Mouse (Mus musculus) intestine, embryonic 14.5 days (tissue): ENCODE measurements around the gene Plppr5. TPM values are rescaled to one million over a fixed set of nuclear protein-coding genes. Genes with fewer than 3 reads are reported as not detected.

Source experiments
- ATAC-seq: fragments of 200-750 bp; cut with Nextera tagmentation; replicated peaks from 2 replicates; pipeline ENCODE4 v1.8.0; 2017; ENCODE audit warnings: low read depth, moderate number of reproducible peaks, moderate TSS enrichment, moderate library complexity; ENCODE audit not compliant: low FRiP score, low TSS enrichment
- DNase-seq: peaks from one replicate; pipeline ENCODE4 v3.0.0-alpha.2; 2018; ENCODE audit warnings: low spot score
- H3K27ac ChIP-seq: fragments of 300-500 bp; sonication (generic); 2 replicates; pipeline ENCODE4 v1.5.1; 2014; ENCODE audit warnings: low read depth, mild to moderate bottlenecking, control low read depth
- H3K27me3 ChIP-seq: fragments of 300-500 bp; sonication (generic); replicated peaks from 2 replicates; pipeline ENCODE4 v1.6.1; 2014; ENCODE audit warnings: low read length, control low read depth; ENCODE audit not compliant: control insufficient read depth, insufficient read depth
- H3K36me3 ChIP-seq: fragments of 300-500 bp; sonication (generic); 2 replicates; pipeline ENCODE4 v1.6.1; 2014; ENCODE audit warnings: low read length, control low read depth; ENCODE audit not compliant: control insufficient read depth, insufficient read depth
- H3K4me1 ChIP-seq: fragments of 300-500 bp; sonication (generic); replicated peaks from 2 replicates; pipeline ENCODE4 v1.6.1; 2014; ENCODE audit warnings: low read length, control low read depth, mixed read lengths; ENCODE audit not compliant: control insufficient read depth, insufficient read depth
- H3K4me2 ChIP-seq: fragments of 300-500 bp; sonication (generic); 2 replicates; pipeline ENCODE4 v1.6.1; 2014; ENCODE audit warnings: low read length
- H3K4me3 ChIP-seq: fragments of 300-500 bp; sonication (generic); 2 replicates; pipeline ENCODE4 v1.5.1; 2014; ENCODE audit warnings: low read depth, low read length, control low read depth, mixed read lengths
- H3K9ac ChIP-seq: fragments of 300-500 bp; sonication (generic); 2 replicates; pipeline ENCODE4 v1.6.1; 2014; ENCODE audit warnings: mild to moderate bottlenecking, low read length
- H3K9me3 ChIP-seq: fragments of 300-500 bp; sonication (generic); 2 replicates; pipeline ENCODE4 v1.6.1; 2016; ENCODE audit warnings: low read length, control low read depth; ENCODE audit not compliant: control insufficient read depth
- WGBS: fragments of 180-500 bp; shearing (Covaris S2); extraction: QIAGEN DNeasy Blood & Tissue Kit; methylation state at CpG from one replicate; pipeline ENCODE4 v1.1.7; 2014; 5-methylcytosine and 5-hydroxymethylcytosine counted together
- polyA plus RNA-seq: library from polyadenylated mRNA; unstranded; fragments of >200 nt; fragmentation: Nextera tagmentation; extraction: Ambion mirVana; gene quantifications from 2 replicates; pipeline ENCODE4 v1.2.1, GENCODE M21; 2014

Gene Plppr5
- polyA plus RNA-seq, 1 experiment from 2014 or later = 1.3 TPM

GRCm38 (mm10) chr3:117679189-117679588 is 104.6 kb downstream of the Plppr5 start:
- WGBS = 91% methylated on average over 6 of the region's 6 CpGs
- H3K4me3 ChIP-seq = no peak overlapping the region

GRCm38 (mm10) chr3:117684640-117685039 is 110.0 kb downstream of the Plppr5 start:
- Histone ChIP-seq H3K9me3 (no peaks in the 10 kb centered on the region), H3K4me1 (no peaks in the 10 kb centered on the region), H3K36me3 (no peaks in the 10 kb centered on the region), H3K9ac (no peak overlapping the region), H3K4me2 (no peak overlapping the region), H3K27ac (no peak overlapping the region), H3K27me3 (no peaks in the 10 kb centered on the region), H3K4me3 (no peak overlapping the region)
- WGBS = 82% methylated on average over 6 of the region's 6 CpGs
- DNase-seq (no peak), ATAC-seq (no peak)

More at GRCm38 (mm10) chr3:117679189-117679588, 104.6 kb downstream of the Plppr5 start:
- no peaks in the 10 kb centered on the region for H3K36me3 ChIP-seq
- no peak overlapping the region for H3K9ac ChIP-seq
- no peak for ATAC-seq
- no peak overlapping the region for H3K4me2 ChIP-seq
- no peaks in the 10 kb centered on the region for H3K27me3 ChIP-seq
- no peaks in the 10 kb centered on the region for H3K9me3 ChIP-seq
- DNase-seq = no peak
- no peak overlapping the region for H3K27ac ChIP-seq
- no peaks in the 10 kb centered on the region for H3K4me1 ChIP-seq

GRCm38 (mm10) chr3:117686036-117686435 is 111.4 kb downstream of the Plppr5 start:
- H3K9me3 ChIP-seq = no peaks in the 10 kb centered on the region
- 87% methylated on average over 3 of the region's 3 CpGs for WGBS

GRCm38 (mm10) chr3:117686648-117687047 is 112.0 kb downstream of the Plppr5 start:
- Histone ChIP-seq H3K4me2 (no peak overlapping the region), H3K36me3 (no peaks in the 10 kb centered on the region), H3K4me1 (no peaks in the 10 kb centered on the region), H3K27ac (no peak overlapping the region), H3K4me3 (no peak overlapping the region), H3K27me3 (no peaks in the 10 kb centered on the region), H3K9ac (no peak overlapping the region), H3K9me3 (no peaks in the 10 kb centered on the region)
- 83% methylated on average over 7 of the region's 7 CpGs for WGBS
- no peak for DNase-seq
- ATAC-seq = no peak

More at GRCm38 (mm10) chr3:117686036-117686435, 111.4 kb downstream of the Plppr5 start:
- Histone ChIP-seq H3K4me2 (no peak overlapping the region), H3K27me3 (no peaks in the 10 kb centered on the region), H3K9ac (no peak overlapping the region), H3K27ac (no peak overlapping the region), H3K4me1 (no peaks in the 10 kb centered on the region), H3K36me3 (no peaks in the 10 kb centered on the region), H3K4me3 (no peak overlapping the region)
- no peak for ATAC-seq
- DNase-seq = no peak

GRCm38 (mm10) chr3:117694736-117695135 is 120.1 kb downstream of the Plppr5 start:
- no peak overlapping the region for H3K4me3 ChIP-seq
- no peaks in the 10 kb centered on the region for H3K4me1 ChIP-seq
- no peaks in the 10 kb centered on the region for H3K36me3 ChIP-seq
- ATAC-seq (no peak), DNase-seq (no peak)
- no peak overlapping the region for H3K27ac ChIP-seq
- no peaks in the 10 kb centered on the region for H3K9me3 ChIP-seq
- WGBS = 50% methylated on average over 1 of the region's 1 CpGs
- no peak overlapping the region for H3K9ac ChIP-seq
- H3K4me2 ChIP-seq = no peak overlapping the region
- no peaks in the 10 kb centered on the region for H3K27me3 ChIP-seq

GRCm38 (mm10) chr3:117696350-117696749 is 121.7 kb downstream of the Plppr5 start:
- Histone ChIP-seq H3K4me3 (no peak overlapping the region), H3K4me2 (no peak overlapping the region), H3K4me1 (no peaks in the 10 kb centered on the region), H3K36me3 (no peaks in the 10 kb centered on the region), H3K27me3 (no peaks in the 10 kb centered on the region), H3K9ac (no peak overlapping the region), H3K27ac (no peak overlapping the region), H3K9me3 (no peaks in the 10 kb centered on the region)
- DNase-seq = no peak
- WGBS = 90% methylated on average over 5 of the region's 5 CpGs
- no peak for ATAC-seq

GRCm38 (mm10) chr3:117708788-117709187 is 134.2 kb downstream of the Plppr5 start:
- no peaks in the 10 kb centered on the region for H3K9me3 ChIP-seq
- H3K4me2 ChIP-seq = no peak overlapping the region
- no peak overlapping the region for H3K9ac ChIP-seq
- H3K4me1 ChIP-seq = no peaks in the 10 kb centered on the region
- H3K4me3 ChIP-seq = no peak overlapping the region
- no peak overlapping the region for H3K27ac ChIP-seq
- DNase-seq (no peak), ATAC-seq (no peak)
- H3K36me3 ChIP-seq = no peaks in the 10 kb centered on the region
- no peaks in the 10 kb centered on the region for H3K27me3 ChIP-seq

GRCm38 (mm10) chr3:117716534-117717280 is 142.1 kb downstream of the Plppr5 start:
- DNase-seq (no peak), ATAC-seq (no peak)
- H3K9ac ChIP-seq = no peak overlapping the region
- H3K27ac ChIP-seq = no peak overlapping the region
- no peaks in the 10 kb centered on the region for H3K27me3 ChIP-seq
- H3K9me3 ChIP-seq = no peaks in the 10 kb centered on the region
- H3K4me2 ChIP-seq = no peak overlapping the region
- WGBS = 84% methylated on average over 3 of the region's 3 CpGs
- no peaks in the 10 kb centered on the region for H3K4me1 ChIP-seq
- no peak overlapping the region for H3K4me3 ChIP-seq
- H3K36me3 ChIP-seq = no peaks in the 10 kb centered on the region

- Histone ChIP-seq H3K9me3 (no peaks in the 10 kb centered on the region), H3K4me1 (no peaks in the 10 kb centered on the region), H3K27me3 (no peaks in the 10 kb centered on the region), H3K4me3 (no peak overlapping the region), H3K27ac (no peak overlapping the region), H3K4me2 (no peak overlapping the region), H3K36me3 (no peaks in the 10 kb centered on the region), H3K9ac (no peak overlapping the region)
- ATAC-seq = no peak
- DNase-seq = no peak
Observed at GRCm38 (mm10) chr3:117723390-117723789, 148.8 kb downstream of the Plppr5 start.
